Mouse (Mus musculus) ES-E14 (cell line): ENCODE data around the gene Hdac7.

Experiments used
- HCFC1 ChIP-seq: IDR thresholded peaks from 2 replicates; pipeline ENCODE4 v1.6.1; 2012; ENCODE audit warnings: low read length, inconsistent platforms, borderline replicate concordance; ENCODE audit not compliant: insufficient read depth
- ZNF384 ChIP-seq: IDR thresholded peaks from 2 replicates; pipeline ENCODE4 v1.6.1; 2012; ENCODE audit warnings: low read depth, low read length, inconsistent platforms

GRCm38 (mm10) chr15:97836894-97837247 lies 7.4 kb downstream of the Hdac7 start:
- TF ChIP-seq HCFC1 (no peak), ZNF384 (no peak)
